Mouse (Mus musculus): ENCODE measurements around the gene Gpsm3.

DNA sequence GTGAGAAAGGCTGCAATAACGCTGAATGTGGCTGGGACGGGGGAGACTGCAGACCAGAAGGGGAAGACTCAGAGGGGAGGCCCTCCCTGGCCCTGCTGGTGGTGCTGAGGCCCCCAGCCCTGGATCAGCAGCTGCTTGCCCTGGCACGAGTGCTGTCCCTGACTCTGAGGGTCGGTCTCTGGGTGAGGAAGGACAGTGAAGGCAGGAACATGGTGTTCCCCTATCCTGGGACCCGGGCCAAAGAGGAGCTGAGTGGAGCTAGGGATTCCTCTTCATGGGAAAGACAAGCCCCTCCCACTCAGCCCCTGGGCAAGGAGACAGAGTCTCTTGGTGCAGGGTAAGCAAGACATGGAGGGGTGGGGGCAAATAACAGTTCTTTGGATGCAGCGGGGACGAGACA, 6.2 kb upstream of the Gpsm3 start:
- TF ChIP-seq MAX (IDR thresholded peaks at IDR 0.05; ENCODE audit: low read depth) = no peak
- TF ChIP-seq POLR2A (IDR thresholded peaks at IDR 0.05; ENCODE audit: insufficient read length, low read depth) = no peak
- TF ChIP-seq POLR2AphosphoS2 (IDR thresholded peaks at IDR 0.05; ENCODE audit: insufficient read length, low read depth) = no peak
- TF ChIP-seq TCF12 (IDR thresholded peaks at IDR 0.05; ENCODE audit: insufficient read depth, poor library complexity, severe bottlenecking) = no peak
- TF ChIP-seq TCF3 (IDR thresholded peaks at IDR 0.05; ENCODE audit: insufficient read length, low read depth) = no peak

Data from myocyte (in vitro differentiated cells).